Mouse (Mus musculus) liver, embryonic 12.5 days (tissue): Measurements from ENCODE around the gene Kif28. TPM values are rescaled to one million over a fixed set of nuclear protein-coding genes. Genes with fewer than 3 reads are reported as not detected.
"Not testable (repeated sequence)": the region's sequence is repeated elsewhere in the genome, so short reads cannot be mapped to it uniquely, and the experiment has no call there.

ENCODE experiments used
- ATAC-seq: fragments of 200-750 bp; cut with Nextera tagmentation; 2 replicates; pipeline ENCODE4 v1.8.0; 2017; ENCODE audit warnings: moderate number of reproducible peaks, mild to moderate bottlenecking, moderate library complexity
- H3K27ac ChIP-seq: fragments of 300-500 bp; sonication (generic); 2 replicates; pipeline ENCODE4 v1.5.1; 2016; ENCODE audit warnings: mild to moderate bottlenecking
- H3K27me3 ChIP-seq: fragments of 300-500 bp; sonication (generic); replicated peaks from 2 replicates; pipeline ENCODE4 v1.6.1; 2016; ENCODE audit warnings: mild to moderate bottlenecking, moderate library complexity
- H3K36me3 ChIP-seq: fragments of 300-500 bp; sonication (generic); 2 replicates; pipeline ENCODE4 v1.6.1; 2016; ENCODE audit warnings: mild to moderate bottlenecking, moderate library complexity
- H3K4me1 ChIP-seq: fragments of 300-500 bp; sonication (generic); 2 replicates; pipeline ENCODE4 v1.6.1; 2016
- H3K4me2 ChIP-seq: fragments of 300-500 bp; sonication (generic); 2 replicates; pipeline ENCODE4 v1.6.1; 2016; ENCODE audit warnings: mild to moderate bottlenecking, moderate library complexity
- H3K4me3 ChIP-seq: fragments of 300-500 bp; sonication (generic); 2 replicates; pipeline ENCODE4 v1.5.1; 2016; ENCODE audit warnings: mild to moderate bottlenecking, moderate library complexity
- H3K9ac ChIP-seq: fragments of 300-500 bp; sonication (generic); 2 replicates; pipeline ENCODE4 v1.6.1; 2016; ENCODE audit warnings: mild to moderate bottlenecking, moderate library complexity
- H3K9me3 ChIP-seq: fragments of 300-500 bp; sonication (generic); replicated peaks from 2 replicates; pipeline ENCODE4 v1.6.1; 2016; ENCODE audit warnings: mild to moderate bottlenecking, moderate library complexity
- WGBS: fragments of 180-500 bp; shearing (Covaris S2); methylation state at CpG from one replicate; pipeline ENCODE4 v1.1.7; 2016; ENCODE audit not compliant: insufficient replicate concordance; 5-methylcytosine and 5-hydroxymethylcytosine counted together
- polyA plus RNA-seq: library from polyadenylated mRNA; unstranded; fragments of >200 nt; fragmentation: Nextera tagmentation; extraction: Ambion mirVana; gene quantifications from 2 replicates; pipeline ENCODE4 v1.2.1, GENCODE M21; 2016

Gene Kif28
- polyA plus RNA-seq, 1 experiment from 2014 or later: not detected

DNA sequence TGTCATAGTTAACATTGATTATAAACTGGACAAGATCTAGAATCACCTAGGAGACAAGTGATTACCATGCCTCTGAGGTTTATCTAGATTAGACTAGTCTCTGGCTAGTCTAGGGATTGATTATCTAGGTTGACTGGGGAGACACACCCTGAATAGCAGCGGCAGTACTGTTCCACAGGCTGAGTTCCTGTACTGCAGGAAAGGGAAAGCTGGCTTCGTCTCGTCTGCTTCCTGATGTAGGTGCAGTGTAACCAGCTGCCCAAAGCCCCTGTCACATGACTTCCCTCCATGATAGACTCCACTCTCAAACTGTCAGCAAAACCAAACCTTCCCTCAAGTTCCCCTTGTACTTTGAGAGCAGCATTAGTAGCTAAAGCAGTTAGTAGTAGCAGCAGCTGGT, 40.9 kb downstream of the Kif28 start:
- Histone ChIP-seq H3K9ac (no peak overlapping the region), H3K4me2 (0 out of 2 replicates have a peak overlapping the region, but pooled peaks have one; percentile 1), H3K36me3 (no peaks in the 10 kb centered on the region), H3K4me3 (no peak overlapping the region), H3K9me3 (no peaks in the 10 kb centered on the region), H3K27me3 (0 out of 2 replicates have a peak, but pooled peaks cover under 1% of the 10 kb centered on the region), H3K4me1 (peaks cover 10% of the 10 kb centered on the region), H3K27ac (no peak overlapping the region)
- WGBS: 11% methylated on average over 3 of the region's 3 CpGs
- ATAC-seq: no peak; the same call in 1 of the 2 replicates

DNA sequence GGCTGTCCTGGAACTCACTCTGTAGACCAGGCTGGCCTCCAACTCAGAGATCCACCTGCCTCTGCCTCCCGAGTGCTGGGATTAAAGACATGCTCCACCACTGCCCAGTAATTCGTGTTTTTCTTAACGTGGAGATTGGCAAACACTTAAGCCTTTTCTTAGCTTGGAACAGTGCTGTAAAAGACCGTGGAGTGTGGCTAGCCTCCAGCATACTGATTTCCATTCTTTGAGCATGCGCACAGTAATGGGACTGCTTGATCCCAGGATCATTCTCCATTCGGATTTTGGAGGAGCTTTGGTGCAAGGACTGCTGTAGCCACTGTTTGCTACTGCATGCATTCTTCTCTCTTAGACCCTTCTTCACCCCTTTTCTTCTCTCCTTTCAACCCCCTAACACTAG, 55.6 kb downstream of the Kif28 start:
- peaks cover 5% of the 10 kb centered on the region; the same call in 1 of the 2 replicates for H3K36me3 ChIP-seq
- 59% methylated on average over 6 of the region's 6 CpGs for WGBS
- H3K27ac ChIP-seq: no peak overlapping the region
- no peak overlapping the region for H3K9ac ChIP-seq
- no peaks in the 10 kb centered on the region for H3K9me3 ChIP-seq
- no peak for ATAC-seq
- no peaks in the 10 kb centered on the region for H3K27me3 ChIP-seq
- no peak overlapping the region for H3K4me3 ChIP-seq
- H3K4me1 ChIP-seq: no peaks in the 10 kb centered on the region
- no peak overlapping the region for H3K4me2 ChIP-seq

DNA sequence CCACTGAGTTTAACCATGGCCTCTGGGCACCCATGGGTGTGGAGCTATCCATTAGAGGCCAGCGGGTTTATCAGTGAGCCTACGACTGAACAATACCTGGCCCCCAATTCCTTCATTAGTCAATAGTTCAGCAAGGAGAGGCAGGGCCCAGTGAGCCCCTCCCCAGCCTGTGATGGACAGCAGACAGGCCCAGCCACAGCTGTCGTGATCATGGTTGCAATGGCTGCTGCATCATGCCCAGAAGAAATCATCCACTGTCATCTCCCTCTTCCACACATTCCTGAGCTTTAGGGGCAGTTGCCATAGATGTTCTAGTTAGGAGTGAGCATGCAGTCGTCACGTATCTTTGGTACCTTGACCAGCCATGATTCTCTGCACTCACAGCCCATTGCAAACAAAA, 56.2 kb downstream of the Kif28 start:
- Histone ChIP-seq H3K4me3 (no peak overlapping the region), H3K27ac (no peak overlapping the region), H3K27me3 (no peaks in the 10 kb centered on the region), H3K9ac (no peak overlapping the region), H3K36me3 (peaks cover 5% of the 10 kb centered on the region; the same call in 1 of the 2 replicates), H3K9me3 (no peaks in the 10 kb centered on the region), H3K4me1 (no peaks in the 10 kb centered on the region), H3K4me2 (no peak overlapping the region)
- WGBS: 70% methylated on average over 5 of the region's 5 CpGs
- no peak for ATAC-seq

DNA sequence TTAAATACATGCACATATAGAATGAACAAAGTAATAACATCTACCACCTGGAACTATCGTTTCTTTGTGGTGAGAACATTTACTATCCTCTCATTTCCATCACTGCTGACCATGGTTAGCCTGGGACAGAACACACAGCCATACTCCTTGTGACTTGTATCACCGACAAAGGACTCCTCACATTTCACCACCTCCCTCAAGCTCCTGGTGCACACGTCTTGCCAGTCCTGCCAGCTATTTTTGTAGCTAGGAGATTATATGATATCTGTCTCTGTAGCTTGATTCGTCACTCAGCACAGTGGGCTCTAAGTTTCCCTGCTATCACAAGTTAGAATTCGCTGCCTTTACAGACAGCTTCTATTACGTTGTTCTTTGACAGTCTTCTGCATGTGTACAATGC, 56.7 kb downstream of the Kif28 start:
- H3K4me3 ChIP-seq: no peak overlapping the region
- H3K4me1 ChIP-seq: no peaks in the 10 kb centered on the region
- no peak for ATAC-seq
- no peak overlapping the region for H3K9ac ChIP-seq
- no peak overlapping the region for H3K4me2 ChIP-seq
- no peak overlapping the region for H3K27ac ChIP-seq
- 65% methylated on average over 6 of the region's 6 CpGs for WGBS
- no peaks in the 10 kb centered on the region for H3K27me3 ChIP-seq
- H3K9me3 ChIP-seq: no peaks in the 10 kb centered on the region
- peaks cover 5% of the 10 kb centered on the region; the same call in 1 of the 2 replicates for H3K36me3 ChIP-seq

DNA sequence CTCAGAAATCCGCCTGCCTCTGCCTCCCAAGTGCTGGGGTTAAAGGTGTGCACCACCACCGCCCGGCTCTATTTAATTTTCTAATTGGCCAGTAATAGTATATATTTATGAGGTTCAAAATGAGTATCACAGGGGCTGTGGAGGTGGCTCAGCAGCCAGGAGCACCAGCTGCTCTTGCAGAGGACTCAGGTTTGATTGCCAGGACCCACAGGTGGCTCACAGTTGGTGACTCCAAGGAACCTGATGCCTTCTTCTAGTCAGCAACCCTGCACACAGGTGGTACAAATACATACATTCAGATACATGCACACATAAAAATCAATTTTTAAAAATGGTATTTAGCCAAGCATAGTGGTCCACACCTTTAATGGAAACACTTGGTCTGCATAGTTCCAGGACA, 57.1 kb downstream of the Kif28 start:
- Histone ChIP-seq H3K27ac (no peak overlapping the region), H3K27me3 (no peaks in the 10 kb centered on the region), H3K4me3 (no peak overlapping the region), H3K4me1 (0 out of 2 replicates have a peak, but pooled peaks cover 2% of the 10 kb centered on the region), H3K9ac (no peak overlapping the region), H3K36me3 (peaks cover 5% of the 10 kb centered on the region; the same call in 1 of the 2 replicates), H3K4me2 (no peak overlapping the region), H3K9me3 (no peaks in the 10 kb centered on the region)
- ATAC-seq: no peak
- 81% methylated on average over 3 of the region's 3 CpGs for WGBS

DNA sequence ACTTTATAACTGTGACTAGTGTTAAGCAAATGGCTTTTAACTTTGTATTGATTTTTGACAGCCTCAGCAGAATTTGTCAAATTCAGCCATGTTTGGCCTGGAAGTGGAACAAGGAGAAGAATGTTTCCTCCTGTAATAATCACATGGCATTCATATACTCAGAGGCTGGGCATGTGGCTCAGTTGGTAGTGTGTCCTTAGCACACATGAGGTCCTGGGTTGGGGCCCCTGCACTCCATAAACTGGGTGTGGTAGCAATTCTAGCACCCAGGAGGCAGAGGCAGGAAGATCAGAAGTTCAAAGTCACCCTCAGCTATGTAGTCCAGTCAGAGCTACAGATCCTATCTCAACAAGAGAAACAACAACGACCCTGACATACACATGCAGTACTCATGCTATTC, 57.8 kb downstream of the Kif28 start:
- Histone ChIP-seq H3K36me3 (peaks cover 6% of the 10 kb centered on the region; the same call in 1 of the 2 replicates), H3K9ac (no peak overlapping the region), H3K4me2 (no peak overlapping the region), H3K4me3 (no peak overlapping the region), H3K27me3 (no peaks in the 10 kb centered on the region), H3K4me1 (0 out of 2 replicates have a peak, but pooled peaks cover 4% of the 10 kb centered on the region), H3K9me3 (no peaks in the 10 kb centered on the region), H3K27ac (no peak overlapping the region)
- no peak for ATAC-seq
- whole genome bisulfite sequencing: 44% methylated on average over 1 of the region's 1 CpGs

DNA sequence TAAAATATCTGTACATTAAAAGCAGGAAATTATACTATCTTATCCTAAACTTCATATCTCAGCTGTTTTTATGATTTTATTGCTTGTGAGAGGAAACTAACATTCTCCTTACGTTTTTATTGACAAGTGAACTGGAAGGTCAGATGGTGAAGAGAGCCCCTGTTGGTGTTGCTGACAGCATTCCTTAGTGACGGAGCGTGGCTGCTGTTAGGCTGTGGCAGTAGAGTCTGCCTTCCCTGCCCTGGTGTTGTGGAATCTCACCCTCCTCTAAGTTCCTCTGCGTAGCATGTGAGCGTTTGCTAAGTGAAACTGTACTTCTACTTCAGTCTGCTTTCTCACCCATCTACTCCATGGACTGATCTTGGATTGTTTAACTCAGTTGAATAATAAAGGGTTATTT, 58.3 kb downstream of the Kif28 start:
- Histone ChIP-seq H3K4me3 (no peak overlapping the region), H3K27me3 (no peaks in the 10 kb centered on the region), H3K4me1 (0 out of 2 replicates have a peak, but pooled peaks cover 4% of the 10 kb centered on the region), H3K9ac (no peak overlapping the region), H3K36me3 (peaks cover 11% of the 10 kb centered on the region; the same call in 1 of the 2 replicates), H3K4me2 (no peak overlapping the region), H3K9me3 (no peaks in the 10 kb centered on the region), H3K27ac (no peak overlapping the region)
- 77% methylated on average over 5 of the region's 5 CpGs for WGBS
- ATAC-seq: no peak

DNA sequence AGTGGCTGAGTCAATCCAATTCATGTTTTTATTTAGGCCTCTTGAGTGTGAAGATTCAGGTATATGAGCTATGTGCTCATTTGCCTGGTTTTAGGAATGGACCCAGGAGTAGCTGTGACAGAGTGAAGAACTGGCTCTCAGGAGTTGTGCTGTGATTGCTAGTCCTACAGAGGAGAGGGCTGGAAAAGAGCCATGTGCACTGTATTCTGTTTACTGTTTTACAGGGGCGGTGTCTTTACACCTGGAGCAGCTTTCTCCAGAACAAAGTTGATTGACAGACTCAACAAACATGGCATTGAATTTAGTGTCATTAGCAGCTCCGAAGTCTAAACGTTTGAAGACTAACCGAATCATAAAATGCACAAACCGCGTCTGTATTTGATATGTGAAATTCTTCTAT, 58.7 kb downstream of the Kif28 start:
- Histone ChIP-seq H3K27me3 (no peaks in the 10 kb centered on the region), H3K27ac (no peak overlapping the region), H3K4me2 (no peak overlapping the region), H3K36me3 (peaks cover 13% of the 10 kb centered on the region; the same call in 1 of the 2 replicates), H3K4me3 (no peak overlapping the region), H3K9ac (no peak overlapping the region), H3K4me1 (0 out of 2 replicates have a peak, but pooled peaks cover 4% of the 10 kb centered on the region), H3K9me3 (no peaks in the 10 kb centered on the region)
- no peak for ATAC-seq
- WGBS: 84% methylated on average over 6 of the region's 6 CpGs

DNA sequence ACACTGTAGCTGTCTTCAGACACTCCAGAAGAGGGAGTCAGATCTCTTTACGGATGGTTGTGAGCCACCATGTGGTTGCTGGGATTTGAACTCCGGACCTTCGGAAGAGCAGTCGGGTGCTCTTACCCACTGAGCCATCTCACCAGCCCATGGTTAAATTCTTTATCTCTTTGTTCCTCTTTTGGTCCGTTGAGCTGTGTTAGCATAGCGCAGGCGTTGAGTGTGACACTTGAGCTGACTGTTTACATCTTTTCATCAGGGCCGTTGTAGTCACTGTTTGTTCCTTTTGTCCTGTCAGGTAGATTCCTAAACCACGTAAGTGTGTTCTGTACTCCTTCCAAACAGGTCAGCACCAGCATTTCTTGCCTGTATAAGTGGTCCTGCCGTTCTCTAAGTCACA, 62.3 kb downstream of the Kif28 start:
- H3K36me3 ChIP-seq: peaks cover 13% of the 10 kb centered on the region; the same call in 1 of the 2 replicates
- ATAC-seq, H3K4me2 ChIP-seq, H3K9ac ChIP-seq, H3K27me3 ChIP-seq, H3K27ac ChIP-seq, H3K9me3 ChIP-seq, H3K4me1 ChIP-seq, H3K4me3 ChIP-seq: not testable (repeated sequence)
- WGBS: 56% methylated on average over 9 of the region's 10 CpGs

DNA sequence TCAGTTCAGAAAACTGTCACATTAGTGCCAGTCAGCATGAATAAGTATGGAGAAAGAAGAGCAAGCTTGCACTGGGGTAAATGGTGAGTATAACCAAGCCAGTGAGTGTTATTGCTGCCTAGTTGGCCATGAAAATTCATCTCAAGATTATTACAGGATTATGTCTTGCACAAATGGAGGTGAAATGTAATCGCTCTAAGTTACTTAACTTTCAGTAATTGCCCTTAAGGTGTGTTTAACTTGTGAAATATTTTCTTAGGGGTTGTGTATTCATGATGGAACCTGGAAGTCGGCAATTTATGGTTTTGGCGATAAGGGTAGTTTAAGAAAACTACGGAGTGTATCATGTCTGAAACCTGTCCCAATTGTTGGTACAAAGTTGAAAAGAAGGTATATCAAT, 65.7 kb downstream of the Kif28 start:
- Histone ChIP-seq H3K36me3 (peaks cover 13% of the 10 kb centered on the region; the same call in 1 of the 2 replicates), H3K4me2 (no peak overlapping the region), H3K27ac (no peak overlapping the region), H3K4me3 (no peak overlapping the region), H3K27me3 (no peaks in the 10 kb centered on the region), H3K4me1 (0 out of 2 replicates have a peak, but pooled peaks cover 4% of the 10 kb centered on the region), H3K9ac (no peak overlapping the region), H3K9me3 (no peaks in the 10 kb centered on the region)
- WGBS: 89% methylated on average over 4 of the region's 4 CpGs
- ATAC-seq: no peak

DNA sequence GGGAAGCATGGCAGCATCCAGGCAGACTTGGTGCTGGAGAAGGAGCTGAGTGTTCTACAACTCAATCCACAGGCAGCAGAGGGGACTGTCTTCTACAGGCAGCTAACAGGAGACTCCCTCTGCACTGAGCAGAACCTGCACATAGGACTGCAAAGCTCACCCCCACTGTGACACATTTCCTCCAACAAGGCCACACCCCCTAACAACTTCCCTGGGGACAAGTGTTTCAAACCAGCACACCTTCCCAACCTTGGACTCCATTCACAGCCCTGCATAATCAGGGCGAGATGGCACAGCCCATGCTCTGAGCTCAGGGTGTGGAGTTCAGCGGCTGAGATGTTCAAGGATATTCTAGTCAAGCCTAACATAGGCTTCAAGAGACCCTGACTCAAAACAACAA, 68.0 kb downstream of the Kif28 start:
- no peak for ATAC-seq
- Histone ChIP-seq H3K27me3 (no peaks in the 10 kb centered on the region; the same call in 1 of the 2 replicates), H3K4me3 (no peak overlapping the region), H3K4me2 (no peak overlapping the region), H3K9ac (no peak overlapping the region), H3K36me3 (peaks cover 10% of the 10 kb centered on the region; the same call in 1 of the 2 replicates), H3K9me3 (no peaks in the 10 kb centered on the region), H3K27ac (no peak overlapping the region), H3K4me1 (no peaks in the 10 kb centered on the region)
- 76% methylated on average over 2 of the region's 2 CpGs for WGBS

DNA sequence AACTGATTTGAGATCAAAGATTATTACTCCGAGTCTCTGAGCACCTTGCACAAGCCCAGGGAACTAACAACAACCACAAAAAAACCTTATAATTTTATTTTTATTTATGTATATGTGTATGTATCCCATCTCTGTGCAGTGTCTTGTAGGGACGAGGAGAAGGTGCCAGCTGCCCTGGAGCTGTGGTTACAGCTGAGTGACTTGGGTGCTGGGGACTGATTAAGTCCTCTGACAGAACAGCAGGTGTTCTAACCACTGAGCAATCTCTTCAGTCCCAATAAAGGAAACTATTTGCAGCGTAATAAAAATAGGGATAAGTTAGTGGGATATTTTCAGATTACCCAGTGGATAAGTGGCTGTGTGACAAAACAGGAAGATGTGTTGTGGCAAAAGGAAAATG, 70.7 kb downstream of the Kif28 start:
- peaks cover 5% of the 10 kb centered on the region; the same call in 1 of the 2 replicates for H3K36me3 ChIP-seq
- ATAC-seq: no peak

More for the DNA sequence above, 70.7 kb downstream of the Kif28 start:
- H3K9ac ChIP-seq: no peak overlapping the region
- H3K4me3 ChIP-seq: no peak overlapping the region
- WGBS: 57% methylated on average over 3 of the region's 3 CpGs
- no peaks in the 10 kb centered on the region for H3K9me3 ChIP-seq
- H3K27ac ChIP-seq: no peak overlapping the region
- peaks cover 3% of the 10 kb centered on the region; the same call in 1 of the 2 replicates for H3K27me3 ChIP-seq
- no peak overlapping the region for H3K4me2 ChIP-seq
- H3K4me1 ChIP-seq: peaks cover under 1% of the 10 kb centered on the region; the same call in 1 of the 2 replicates
